Mouse (Mus musculus): ENCODE data around the gene Pex16. TPM values are rescaled to one million over a fixed set of nuclear protein-coding genes. Genes with fewer than 3 reads are reported as not detected.

Gene Pex16
- polyA plus RNA-seq (2014; fragmentation: Illumina TruSeq; extraction: RNeasy Lipid Tissue Mini Kit (QIAGEN cat#74804); ENCODE audit: low read depth, low replicate concordance), result 1.0 TPM

GRCm38 (mm10) chr2:92374514-92374913 is at the start of gene Pex16, which contains the start of gene Large2:
Gene Pex16 (plus strand): TSS chr2:92374676.
Gene Large2 (minus strand): TSS chr2:92374869.

GRCm38 (mm10) chr2:92381901-92382588 is 7.6 kb downstream of the Pex16 start, which contains the start of gene 1700029I15Rik:
Gene 1700029I15Rik (plus strand): TSS chr2:92382538.

GRCm38 (mm10) chr2:92401091-92401561 is 26.6 kb downstream of the Pex16 start, which contains the start of gene Mapk8ip1:
Gene Mapk8ip1 (minus strand): TSS chr2:92401263.

Other genes starting within 250 kb of the Pex16 start
- not detected for gene Large2, start 193 bp downstream of the Pex16 start, polyA plus RNA-seq (2014; fragmentation: Illumina TruSeq; extraction: RNeasy Lipid Tissue Mini Kit (QIAGEN cat#74804); ENCODE audit: low read depth, low replicate concordance)
- gene 1700029I15Rik, start 7.9 kb downstream of the Pex16 start, polyA plus RNA-seq (2014; fragmentation: Illumina TruSeq; extraction: RNeasy Lipid Tissue Mini Kit (QIAGEN cat#74804); ENCODE audit: low read depth, low replicate concordance), result 1.4 TPM
- 3.8 TPM for gene Mapk8ip1, start 26.6 kb downstream of the Pex16 start, polyA plus RNA-seq (2014; fragmentation: Illumina TruSeq; extraction: RNeasy Lipid Tissue Mini Kit (QIAGEN cat#74804); ENCODE audit: low read depth, low replicate concordance)
- gene Cry2, start 59.4 kb downstream of the Pex16 start, polyA plus RNA-seq (2014; fragmentation: Illumina TruSeq; extraction: RNeasy Lipid Tissue Mini Kit (QIAGEN cat#74804); ENCODE audit: low read depth, low replicate concordance), result 4.5 TPM
- gene Slc35c1, start 85.9 kb downstream of the Pex16 start, polyA plus RNA-seq (2014; fragmentation: Illumina TruSeq; extraction: RNeasy Lipid Tissue Mini Kit (QIAGEN cat#74804); ENCODE audit: low read depth, low replicate concordance), result 4.2 TPM
- gene Chst1, start 225.0 kb downstream of the Pex16 start, polyA plus RNA-seq (2014; fragmentation: Illumina TruSeq; extraction: RNeasy Lipid Tissue Mini Kit (QIAGEN cat#74804); ENCODE audit: low read depth, low replicate concordance), result 1.5 TPM

Measured in adrenal gland, adult 10 weeks (tissue).